Mouse (Mus musculus) right cerebral cortex, adult 18-20 months (tissue): ENCODE measurements at regions not wholly inside any gene's neighbourhood (a gene's known extent, or its start where the extent isn't known, plus 50 kb on each side); places are given as distances from the start of the nearest gene placed in this dataset.
"Not testable (repeated sequence)": the region's sequence is repeated elsewhere in the genome, so short reads cannot be mapped to it uniquely, and the experiment has no call there.

Experiments
- DNase-seq: peaks from one replicate; pipeline ENCODE4 v3.0.0; 2022; ENCODE audit warnings: mixed read lengths

DNA sequence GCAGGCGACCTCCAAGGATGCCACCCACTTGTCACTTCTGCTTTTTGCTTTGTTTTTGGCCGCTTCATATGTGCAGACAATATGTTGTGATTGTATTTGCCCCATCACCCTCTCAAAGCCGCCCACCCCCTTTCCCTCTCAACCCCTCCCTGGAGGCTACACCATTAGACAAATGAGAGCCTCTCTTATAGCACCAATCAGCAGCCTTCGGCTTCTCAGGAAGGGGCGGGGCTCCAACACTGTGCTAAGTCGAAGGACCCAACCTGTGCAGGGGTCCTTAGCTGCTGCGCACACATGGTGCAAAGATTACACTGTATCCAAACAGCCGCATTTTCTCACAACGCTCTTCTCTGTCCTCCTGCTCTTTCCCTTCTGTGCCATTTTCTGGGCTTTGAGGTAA, 305.1 kb upstream of the 3110018I06Rik start:
- no peak for DNase-seq

DNA sequence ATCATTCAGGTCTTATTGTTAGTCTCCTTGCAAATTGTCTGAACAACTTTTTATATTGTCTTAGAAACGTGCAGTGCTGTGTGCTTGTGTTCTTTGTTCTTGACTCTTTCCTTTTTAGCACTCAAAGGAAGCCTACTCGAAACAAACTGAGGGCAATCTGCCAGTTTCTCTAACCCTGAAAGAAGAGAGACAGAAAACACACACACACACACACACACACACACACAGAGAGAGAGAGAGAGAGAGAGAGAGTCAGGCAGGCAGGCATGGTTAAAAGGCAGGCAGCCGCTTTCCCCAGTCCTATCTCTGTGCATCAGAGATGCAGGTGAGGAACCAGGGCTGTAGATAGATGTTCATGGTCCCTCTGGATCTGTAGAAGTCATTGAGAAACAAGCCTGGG, 304.0 kb upstream of the 3110018I06Rik start:
- peak; percentile 5 for DNase-seq

- DNase-seq, result peak; percentile 21
Observed at GRCm38 (mm10) chr12:107186361-107186760, 302.1 kb upstream of the 3110018I06Rik start.

- DNase-seq, result no peak
Observed at GRCm38 (mm10) chr12:107188055-107188454, 300.4 kb upstream of the 3110018I06Rik start.

GRCm38 (mm10) chr12:107198389-107199018, 289.9 kb upstream of the 3110018I06Rik start:
- DNase-seq, result no peak

DNA sequence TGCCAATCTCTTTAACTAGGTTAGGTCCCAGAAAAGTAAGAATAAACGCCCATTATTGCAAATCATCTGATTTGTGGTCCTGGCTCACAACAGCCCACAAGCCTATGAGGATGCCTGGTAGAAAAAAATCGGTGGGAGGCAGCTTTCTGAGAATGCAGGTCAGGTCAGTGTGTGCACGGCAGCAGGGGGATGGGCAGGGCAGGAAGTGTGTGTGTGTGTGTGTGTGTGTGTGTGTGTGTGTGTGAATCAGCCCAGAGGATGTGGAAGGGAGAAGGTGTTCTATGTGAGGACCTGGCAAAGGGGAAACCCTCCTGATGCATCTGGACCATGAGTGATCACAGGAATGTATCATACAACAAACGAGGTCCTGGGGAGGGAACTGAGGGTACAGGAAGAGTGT, 287.5 kb upstream of the 3110018I06Rik start:
- DNase-seq, result no peak

GRCm38 (mm10) chr12:107208826-107209225, 279.6 kb upstream of the 3110018I06Rik start:
- not testable (repeated sequence) for DNase-seq

- DNase-seq, result no peak
Observed at GRCm38 (mm10) chr12:107212826-107213225, 275.6 kb upstream of the 3110018I06Rik start.

DNA sequence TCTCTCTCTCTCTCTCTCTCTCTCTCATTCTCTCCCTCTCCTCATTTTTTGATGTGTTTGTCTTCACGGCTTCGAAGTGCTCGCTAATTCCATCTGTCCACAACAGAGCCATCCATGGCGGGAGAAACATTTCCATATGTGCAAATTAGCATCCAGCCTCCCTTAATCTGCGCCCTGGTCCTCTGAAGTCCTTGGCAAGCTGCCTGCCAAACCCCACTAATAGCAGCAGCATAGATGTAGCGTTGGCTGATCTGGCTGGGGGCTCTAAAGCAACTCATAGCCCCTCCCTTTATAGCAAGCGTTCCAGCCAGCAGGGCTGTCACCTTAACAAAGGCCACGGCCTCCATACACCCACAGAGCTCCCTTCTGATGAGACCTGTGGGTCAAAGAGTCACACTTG, 272.3 kb upstream of the 3110018I06Rik start:
- no peak for DNase-seq

- no peak for DNase-seq
Observed at GRCm38 (mm10) chr12:107221276-107221970, 267.0 kb upstream of the 3110018I06Rik start.

DNA sequence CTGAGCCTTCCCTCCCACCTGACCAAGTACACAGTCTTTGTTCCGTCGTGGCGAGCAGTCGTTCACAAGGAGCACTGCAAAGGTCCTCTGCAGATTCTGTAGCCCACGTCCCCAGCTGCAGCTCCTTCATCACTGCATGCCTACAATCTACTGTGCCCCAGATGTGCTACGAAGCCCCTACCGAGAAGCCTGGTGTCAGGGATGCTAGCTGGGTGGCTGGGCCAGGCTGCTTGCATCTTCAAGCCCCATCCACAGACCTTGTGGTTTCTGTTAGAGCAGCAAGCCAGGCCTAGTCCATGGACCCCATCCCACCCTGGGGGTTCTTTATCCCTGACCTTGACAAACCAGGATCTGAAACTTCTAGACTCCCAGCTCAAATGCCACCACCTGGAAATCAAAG, 266.3 kb upstream of the 3110018I06Rik start:
- no peak for DNase-seq

DNA sequence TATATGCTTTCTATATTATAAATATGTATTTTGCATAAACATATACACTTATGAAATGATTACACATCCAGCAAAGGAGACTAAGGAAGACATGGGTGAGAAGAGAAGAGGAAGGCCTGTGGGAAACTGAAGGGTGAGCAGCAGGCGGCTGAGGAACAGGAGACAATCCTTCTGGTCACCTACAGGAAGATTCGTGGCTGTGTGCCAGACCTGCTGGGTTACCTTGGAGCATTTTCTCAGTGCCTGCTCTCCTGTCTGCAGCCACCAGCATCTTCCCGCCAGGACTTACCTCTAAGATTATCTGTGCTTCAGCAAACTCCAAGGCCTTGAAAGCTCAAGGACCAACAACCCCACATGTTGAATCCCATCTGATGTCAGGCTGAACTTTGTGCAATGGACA, 258.3 kb upstream of the 3110018I06Rik start:
- DNase-seq, result no peak

GRCm38 (mm10) chr12:107231629-107232028, 256.8 kb upstream of the 3110018I06Rik start:
- DNase-seq, result no peak

DNA sequence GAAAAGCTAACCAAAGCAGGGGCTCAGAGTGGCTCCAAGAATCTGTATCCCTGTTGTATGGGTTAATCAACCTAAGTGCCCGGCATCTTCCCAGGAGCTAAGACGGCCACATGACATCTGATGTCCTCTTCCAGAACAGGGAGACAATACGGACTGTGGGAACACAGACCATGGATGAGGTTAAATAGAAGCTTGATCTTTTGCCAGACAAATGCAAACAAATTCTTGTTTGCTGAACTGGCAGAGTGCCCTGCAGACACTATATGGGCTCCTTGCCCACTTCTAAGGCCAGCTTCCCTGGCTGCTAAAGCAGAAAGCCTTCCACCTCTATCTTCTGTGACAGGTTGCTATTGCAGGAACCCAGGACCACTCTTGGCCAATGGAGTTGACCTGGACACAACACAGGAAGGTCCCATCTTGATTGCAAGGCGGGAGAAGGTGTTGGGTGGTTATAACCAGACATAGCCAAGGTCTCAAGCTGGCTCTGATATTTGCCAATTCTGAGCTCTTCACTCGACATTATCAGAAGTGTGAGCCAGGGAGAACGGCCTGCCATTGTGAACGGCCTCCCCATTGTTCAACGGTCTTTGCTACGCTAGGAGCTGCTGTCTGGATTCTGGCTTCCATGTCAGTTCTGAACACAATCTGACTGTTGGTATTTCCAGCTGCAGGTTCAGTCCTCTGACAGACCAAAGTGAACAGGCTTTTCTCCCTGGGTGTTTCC, 237.5 kb upstream of the 3110018I06Rik start:
- no peak for DNase-seq

DNA sequence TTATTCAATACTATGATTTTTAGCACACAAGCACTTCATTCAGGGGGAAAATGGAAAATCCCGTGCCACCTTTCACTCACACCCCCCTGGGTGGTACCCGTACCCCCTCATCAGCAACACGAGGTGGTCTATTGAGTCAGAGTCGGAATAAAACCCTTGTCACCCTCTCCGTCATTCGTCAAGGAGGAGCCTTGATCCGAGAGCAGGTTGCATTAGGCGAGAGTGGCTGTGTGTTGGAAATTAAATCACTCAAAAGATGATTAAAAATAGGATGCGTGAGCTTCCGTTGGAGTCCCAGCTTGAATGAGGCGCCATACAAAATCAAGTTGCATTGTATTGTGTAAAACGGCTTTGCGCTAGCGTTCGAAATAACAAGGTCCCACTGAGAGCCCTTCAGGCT, 236.5 kb upstream of the 3110018I06Rik start:
- DNase-seq, result no peak

DNA sequence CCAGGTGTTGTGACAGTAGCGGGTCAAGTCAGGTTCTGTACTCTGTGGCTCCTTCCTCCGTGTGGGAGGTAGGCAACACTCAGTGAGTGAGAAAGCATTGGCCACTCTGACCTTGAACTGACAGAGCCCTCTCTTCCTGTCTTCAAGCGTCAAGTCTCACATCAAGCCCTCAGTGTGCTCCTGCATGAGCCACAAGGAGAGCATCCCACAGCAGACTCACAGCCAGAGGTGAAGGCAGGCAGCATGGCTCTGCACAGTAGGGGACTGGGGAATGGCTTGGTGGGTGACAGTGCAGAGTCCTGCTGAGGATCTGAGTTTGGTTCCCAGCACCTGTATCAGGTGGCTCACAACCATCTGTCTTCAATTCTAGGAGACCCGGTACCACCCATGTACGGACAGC, 226.4 kb upstream of the 3110018I06Rik start:
- no peak for DNase-seq

GRCm38 (mm10) chr12:107262516-107262915, 225.9 kb upstream of the 3110018I06Rik start:
- DNase-seq, result no peak

DNA sequence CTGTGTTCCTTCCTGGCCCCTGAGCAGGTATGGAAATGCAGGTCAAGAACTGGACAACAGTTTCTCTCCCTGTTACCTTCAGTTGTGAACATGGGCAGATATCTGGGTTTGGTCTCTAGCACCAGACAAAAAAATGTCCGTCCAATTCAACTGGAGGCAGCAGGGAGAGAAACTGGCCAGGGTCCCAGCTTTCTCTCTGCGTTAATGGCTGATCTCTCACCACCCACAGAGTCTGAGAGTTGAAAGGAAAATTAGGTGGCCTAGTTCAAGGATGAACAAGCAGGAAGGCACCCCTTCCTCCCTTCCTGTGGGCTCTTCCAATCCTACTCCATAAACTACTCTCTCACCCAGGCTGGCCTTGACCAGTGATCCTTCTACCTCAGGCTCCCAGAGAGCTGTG, 221.7 kb upstream of the 3110018I06Rik start:
- no peak for DNase-seq

DNA sequence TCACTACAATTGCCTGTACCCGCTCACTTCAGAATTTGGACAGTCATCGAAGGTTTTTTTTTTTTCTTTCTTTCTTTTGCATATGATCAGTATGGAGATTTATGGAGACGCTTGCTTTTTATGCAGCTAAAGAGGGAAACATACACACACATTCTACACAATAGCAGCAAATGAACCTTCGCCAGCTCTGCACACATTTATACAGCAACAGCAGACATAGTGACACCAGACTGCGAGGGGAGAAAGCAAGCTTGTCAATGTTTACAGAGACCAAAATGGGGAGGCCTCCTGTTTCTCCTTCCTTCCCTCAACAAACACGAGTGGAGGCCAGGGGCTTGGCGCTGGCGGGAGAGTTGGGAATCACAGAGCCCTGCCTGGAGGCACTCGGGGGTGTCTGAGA, 202.8 kb upstream of the 3110018I06Rik start:
- no peak for DNase-seq

- DNase-seq, result no peak
Observed at GRCm38 (mm10) chr12:107291377-107291776, 197.1 kb upstream of the 3110018I06Rik start.

- DNase-seq, result no peak
Observed at GRCm38 (mm10) chr12:107307094-107307740, 181.2 kb upstream of the 3110018I06Rik start.

- no peak for DNase-seq
Observed at GRCm38 (mm10) chr12:107315446-107315845, 173.0 kb upstream of the 3110018I06Rik start.

GRCm38 (mm10) chr12:107322861-107323260, 165.6 kb upstream of the 3110018I06Rik start:
- DNase-seq, result no peak
